Mouse (Mus musculus) kidney, embryonic 16.5 days (tissue): ENCODE results near the gene Cnnm2. TPM values are rescaled to one million over a fixed set of nuclear protein-coding genes. Genes with fewer than 3 reads are reported as not detected.
A peak's percentile ranks its signal among the peaks of the same experiment; 100 is the strongest.

Experiments used
- ATAC-seq: fragments of 200-750 bp; cut with Nextera tagmentation; 2 replicates; pipeline ENCODE4 v1.8.0; 2017; ENCODE audit warnings: moderate TSS enrichment; ENCODE audit not compliant: low FRiP score, low TSS enrichment
- H3K27ac ChIP-seq: fragments of 300-500 bp; sonication (generic); 2 replicates; pipeline ENCODE4 v1.5.1; 2014; ENCODE audit warnings: low read length
- H3K27me3 ChIP-seq: fragments of 300-500 bp; sonication (generic); 2 replicates; pipeline ENCODE4 v1.6.1; 2014; ENCODE audit warnings: low read length, control low read depth, mixed read lengths; ENCODE audit not compliant: insufficient read depth
- H3K36me3 ChIP-seq: fragments of 300-500 bp; sonication (generic); 2 replicates; pipeline ENCODE4 v1.6.1; 2014; ENCODE audit warnings: low read length, control low read depth, mixed read lengths; ENCODE audit not compliant: insufficient read depth
- H3K4me1 ChIP-seq: fragments of 300-500 bp; sonication (generic); 2 replicates; pipeline ENCODE4 v1.6.1; 2014; ENCODE audit warnings: low read length, control low read depth, mixed read lengths; ENCODE audit not compliant: insufficient read depth
- H3K4me2 ChIP-seq: fragments of 300-500 bp; sonication (generic); replicated peaks from 2 replicates; pipeline ENCODE4 v1.6.1; 2014; ENCODE audit warnings: low read depth, low read length
- H3K4me3 ChIP-seq: fragments of 300-500 bp; sonication (generic); 2 replicates; pipeline ENCODE4 v1.5.1; 2014; ENCODE audit warnings: mild to moderate bottlenecking, low read length
- H3K9ac ChIP-seq: fragments of 300-500 bp; sonication (generic); replicated peaks from 2 replicates; pipeline ENCODE4 v1.6.1; 2014; ENCODE audit warnings: low read length
- H3K9me3 ChIP-seq: fragments of 300-500 bp; sonication (generic); 2 replicates; pipeline ENCODE4 v1.6.1; 2016; ENCODE audit warnings: low read length, control low read depth
- WGBS: fragments of 180-500 bp; shearing (Covaris S2); extraction: QIAGEN DNeasy Blood & Tissue Kit; methylation state at CpG from one replicate; pipeline ENCODE4 v1.1.7; 2014; 5-methylcytosine and 5-hydroxymethylcytosine counted together
- polyA plus RNA-seq: library from polyadenylated mRNA; unstranded; fragments of >200 nt; fragmentation: Nextera tagmentation; extraction: Ambion mirVana; gene quantifications from 2 replicates; pipeline ENCODE4 v1.2.1, GENCODE M21; 2015

Gene Cnnm2
- polyA plus RNA-seq, 1 experiment from 2014 or later, result 7.3 TPM

DNA sequence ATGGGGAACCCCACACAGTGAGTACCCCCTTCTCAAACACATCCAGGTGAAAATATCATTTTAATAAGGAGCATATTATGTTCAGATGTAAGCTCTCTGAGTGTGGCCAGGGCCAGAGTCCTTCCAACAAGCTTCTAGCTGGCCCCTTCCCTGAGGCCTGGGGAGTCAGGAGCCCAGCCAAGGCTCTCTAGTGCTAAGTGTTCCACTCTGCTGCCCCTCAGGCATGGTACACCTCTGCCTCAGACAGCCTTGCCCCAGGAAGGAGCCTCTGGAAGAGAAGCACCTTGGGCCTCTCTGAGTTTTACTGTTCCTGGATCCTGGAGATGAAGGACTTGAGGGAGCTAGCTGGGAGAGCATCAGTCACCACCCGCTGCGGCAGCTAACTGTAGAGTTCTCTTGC lies 118.5 kb downstream of the Cnnm2 start:
- Histone ChIP-seq H3K27me3 (no peaks in the 10 kb centered on the region), H3K4me2 (no peak overlapping the region), H3K4me1 (0 out of 2 replicates have a peak, but pooled peaks cover 3% of the 10 kb centered on the region), H3K4me3 (no peak overlapping the region), H3K9me3 (no peaks in the 10 kb centered on the region), H3K9ac (no peak overlapping the region), H3K27ac (no peak overlapping the region), H3K36me3 (0 out of 2 replicates have a peak, but pooled peaks cover 2% of the 10 kb centered on the region)
- ATAC-seq, result peak; percentile 77
- 94% methylated on average over 2 of the region's 2 CpGs for WGBS

DNA sequence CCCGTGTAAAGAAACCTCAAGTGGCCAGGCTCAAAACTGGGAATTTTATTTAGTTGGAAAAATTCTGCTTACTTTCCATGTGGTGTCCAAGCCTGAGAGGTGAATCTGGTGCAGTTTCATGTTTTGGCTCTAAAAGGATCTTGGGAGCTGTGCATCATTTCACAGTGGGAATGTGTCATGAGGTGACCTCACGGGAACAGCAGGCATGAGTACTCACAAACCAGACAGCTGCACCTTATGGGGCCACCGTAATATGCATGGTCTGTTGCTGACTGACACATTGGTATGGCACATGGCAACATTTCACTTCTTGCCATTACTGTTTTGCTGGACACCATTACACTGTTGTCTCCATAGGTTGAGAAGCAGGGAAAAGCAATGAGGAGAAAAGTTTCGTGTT lies 124.0 kb downstream of the Cnnm2 start:
- ATAC-seq, result no peak
- H3K9ac ChIP-seq, result no peak overlapping the region
- peaks cover 37% of the 10 kb centered on the region for H3K36me3 ChIP-seq
- H3K4me1 ChIP-seq, result no peaks in the 10 kb centered on the region
- no peaks in the 10 kb centered on the region for H3K9me3 ChIP-seq
- no peak overlapping the region for H3K27ac ChIP-seq
- no peaks in the 10 kb centered on the region for H3K27me3 ChIP-seq
- H3K4me3 ChIP-seq, result no peak overlapping the region
- WGBS, result 86% methylated on average over 4 of the region's 4 CpGs
- no peak overlapping the region for H3K4me2 ChIP-seq

DNA sequence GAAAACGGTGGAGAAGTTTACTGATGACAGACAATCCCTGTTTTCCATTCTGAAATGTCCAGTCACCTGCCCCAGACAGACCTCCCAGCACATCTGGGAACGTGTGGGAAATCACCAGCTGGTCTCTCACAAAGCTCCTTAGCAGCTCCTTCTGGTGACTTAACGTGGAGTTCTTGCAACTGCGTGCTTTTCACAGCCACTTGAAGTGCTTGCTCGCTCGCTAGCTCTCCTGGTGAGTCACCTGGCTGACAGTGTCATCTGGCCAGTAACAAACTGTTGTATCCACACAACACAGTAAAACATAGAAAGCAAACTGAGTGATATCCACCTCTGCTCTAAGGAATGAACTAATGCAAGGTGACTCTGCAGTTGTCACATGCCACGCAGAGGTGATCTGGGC lies 125.4 kb downstream of the Cnnm2 start:
- Histone ChIP-seq H3K27ac (no peak overlapping the region), H3K4me1 (no peaks in the 10 kb centered on the region), H3K9me3 (no peaks in the 10 kb centered on the region), H3K4me2 (no peak overlapping the region), H3K4me3 (no peak overlapping the region), H3K27me3 (no peaks in the 10 kb centered on the region), H3K36me3 (peaks cover 50% of the 10 kb centered on the region), H3K9ac (no peak overlapping the region)
- 75% methylated on average over 7 of the region's 7 CpGs for WGBS
- no peak for ATAC-seq

DNA sequence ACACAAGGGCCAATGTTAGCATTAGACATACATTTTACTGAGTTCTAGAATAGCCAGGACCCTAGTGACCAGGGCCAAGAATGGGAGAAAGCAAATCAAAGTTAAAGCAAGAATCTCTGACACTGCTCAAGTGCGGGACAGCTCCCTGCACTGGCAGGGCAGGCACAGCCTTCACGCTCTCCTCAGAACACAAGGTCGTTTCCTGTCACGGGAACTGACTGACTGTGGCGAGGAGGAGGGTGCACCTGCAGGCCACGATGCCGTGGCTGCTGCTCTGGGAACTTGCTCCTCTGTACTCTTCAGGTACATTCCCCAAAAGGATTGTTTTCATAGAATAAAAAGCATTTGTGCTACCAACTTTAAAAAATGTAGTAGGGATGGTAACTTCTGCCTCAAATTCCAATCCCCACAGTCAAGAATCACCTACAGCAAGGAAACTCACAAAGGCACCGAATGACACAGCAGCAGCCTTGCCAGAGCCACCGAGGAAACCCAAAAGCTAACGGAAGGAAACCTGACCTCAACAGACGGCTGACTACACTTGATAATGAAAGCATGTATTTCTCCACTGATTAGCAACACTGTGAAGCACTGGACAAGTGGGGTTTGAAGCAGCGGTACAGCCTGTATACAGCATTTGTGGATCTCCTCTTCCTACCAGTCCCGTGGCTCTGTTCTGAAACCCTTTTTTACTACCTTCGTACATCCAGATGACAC lies 126.6 kb downstream of the Cnnm2 start:
- H3K4me1 ChIP-seq, result no peaks in the 10 kb centered on the region
- no peak overlapping the region for H3K9ac ChIP-seq
- no peaks in the 10 kb centered on the region for H3K9me3 ChIP-seq
- no peak overlapping the region for H3K27ac ChIP-seq
- 63% methylated on average over 14 of the region's 14 CpGs for WGBS
- H3K4me2 ChIP-seq, result no peak overlapping the region
- H3K4me3 ChIP-seq, result no peak overlapping the region
- H3K36me3 ChIP-seq, result peaks cover 56% of the 10 kb centered on the region
- ATAC-seq, result no peak
- H3K27me3 ChIP-seq, result no peaks in the 10 kb centered on the region

DNA sequence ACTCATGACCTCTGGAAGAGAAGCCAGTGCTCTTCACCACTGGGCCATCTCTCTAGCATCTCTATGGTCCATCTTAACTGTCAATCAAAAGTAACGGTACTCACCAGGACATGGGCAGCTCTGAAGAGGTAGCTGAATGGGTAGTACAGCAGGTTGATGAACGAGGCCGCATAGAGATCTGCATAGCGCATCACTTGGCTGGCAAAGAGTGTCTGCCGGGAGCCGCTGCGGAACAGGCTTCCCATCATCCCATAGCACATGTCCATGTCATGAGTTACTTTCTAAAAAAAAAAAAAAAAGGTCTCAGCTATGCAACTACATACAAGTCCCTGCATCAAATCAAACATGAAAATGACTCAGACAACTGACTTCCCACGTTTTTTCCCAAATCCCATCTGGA lies 128.3 kb downstream of the Cnnm2 start:
- H3K36me3 ChIP-seq, result peaks cover 57% of the 10 kb centered on the region
- H3K4me1 ChIP-seq, result no peaks in the 10 kb centered on the region
- H3K4me3 ChIP-seq, result no peak overlapping the region
- no peak overlapping the region for H3K9ac ChIP-seq
- no peaks in the 10 kb centered on the region for H3K9me3 ChIP-seq
- no peak for ATAC-seq
- no peaks in the 10 kb centered on the region for H3K27me3 ChIP-seq
- H3K4me2 ChIP-seq, result no peak overlapping the region
- H3K27ac ChIP-seq, result no peak overlapping the region
- whole genome bisulfite sequencing, result 90% methylated on average over 8 of the region's 8 CpGs

DNA sequence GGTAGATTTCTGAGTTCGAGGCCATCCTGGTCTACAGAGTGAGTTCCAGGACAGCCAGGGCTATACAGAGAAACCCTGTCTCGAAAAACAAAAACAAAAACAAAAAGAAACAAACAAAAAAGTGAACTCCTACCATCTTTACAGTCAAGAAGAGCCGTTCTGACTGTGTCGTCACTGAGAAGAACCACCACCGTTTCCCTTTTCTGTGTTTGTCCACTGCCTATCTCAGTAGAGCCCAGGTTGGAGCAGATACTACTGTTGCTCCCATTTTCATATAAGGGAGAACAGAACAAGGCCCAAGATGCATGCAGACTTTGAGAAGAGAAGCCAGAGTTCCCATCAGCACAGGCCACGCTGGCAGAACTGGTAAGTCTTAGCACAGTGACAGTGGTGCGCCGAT lies 129.3 kb downstream of the Cnnm2 start:
- no peak for ATAC-seq
- no peak overlapping the region for H3K4me2 ChIP-seq
- H3K4me1 ChIP-seq, result no peaks in the 10 kb centered on the region
- H3K27me3 ChIP-seq, result no peaks in the 10 kb centered on the region
- H3K9me3 ChIP-seq, result no peaks in the 10 kb centered on the region
- WGBS, result 94% methylated on average over 8 of the region's 8 CpGs
- H3K4me3 ChIP-seq, result no peak overlapping the region
- H3K27ac ChIP-seq, result no peak overlapping the region
- H3K9ac ChIP-seq, result no peak overlapping the region
- peaks cover 55% of the 10 kb centered on the region for H3K36me3 ChIP-seq

DNA sequence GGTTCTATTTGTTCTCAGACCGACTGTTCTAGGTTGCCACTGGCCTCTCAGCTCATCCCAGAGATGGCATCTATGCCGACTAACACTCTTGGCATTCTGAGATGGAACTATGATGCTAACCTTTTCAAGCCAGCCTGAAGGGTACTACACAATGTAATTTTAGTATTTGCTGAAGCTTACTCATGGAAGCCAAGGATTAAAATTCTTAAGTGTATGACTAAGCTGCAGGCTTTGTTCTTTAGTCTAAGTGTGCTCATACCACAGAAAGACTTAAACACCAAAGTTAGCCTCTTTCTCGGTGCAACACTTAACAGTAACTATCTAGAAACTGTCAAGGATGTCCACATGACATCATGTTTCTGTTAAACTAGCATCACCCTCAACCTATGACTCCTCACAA lies 131.5 kb downstream of the Cnnm2 start:
- no peaks in the 10 kb centered on the region for H3K27me3 ChIP-seq
- H3K36me3 ChIP-seq, result peaks cover 56% of the 10 kb centered on the region
- WGBS, result 89% methylated on average over 3 of the region's 3 CpGs
- no peak overlapping the region for H3K27ac ChIP-seq
- no peak for ATAC-seq
- no peak overlapping the region for H3K4me2 ChIP-seq
- no peak overlapping the region for H3K4me3 ChIP-seq
- H3K9me3 ChIP-seq, result peaks cover 6% of the 10 kb centered on the region
- H3K4me1 ChIP-seq, result no peaks in the 10 kb centered on the region
- H3K9ac ChIP-seq, result no peak overlapping the region

DNA sequence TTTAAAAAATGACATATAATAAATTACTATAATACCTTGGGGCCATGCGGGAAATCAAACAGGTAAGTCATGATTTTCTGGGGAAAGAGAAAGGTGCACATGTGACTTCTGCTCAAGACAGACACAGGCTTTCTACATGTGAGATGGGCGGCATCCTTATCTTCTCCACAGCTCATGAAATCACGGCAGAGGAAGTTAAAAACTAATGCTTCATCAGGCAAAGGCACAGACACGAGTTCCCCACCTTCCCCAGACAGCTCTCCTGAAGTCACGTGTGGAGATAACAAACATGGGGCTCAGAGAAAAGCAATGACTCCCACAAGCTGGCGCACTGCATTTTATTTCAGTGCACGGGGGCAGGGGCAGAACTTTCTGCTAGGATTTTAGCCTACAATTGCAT lies 132.1 kb downstream of the Cnnm2 start:
- WGBS, result 87% methylated on average over 7 of the region's 7 CpGs
- Histone ChIP-seq H3K4me3 (no peak overlapping the region), H3K4me1 (no peaks in the 10 kb centered on the region), H3K27ac (no peak overlapping the region), H3K9ac (no peak overlapping the region), H3K4me2 (no peak overlapping the region), H3K27me3 (no peaks in the 10 kb centered on the region), H3K36me3 (peaks cover 58% of the 10 kb centered on the region), H3K9me3 (peaks cover 6% of the 10 kb centered on the region)
- ATAC-seq, result no peak

DNA sequence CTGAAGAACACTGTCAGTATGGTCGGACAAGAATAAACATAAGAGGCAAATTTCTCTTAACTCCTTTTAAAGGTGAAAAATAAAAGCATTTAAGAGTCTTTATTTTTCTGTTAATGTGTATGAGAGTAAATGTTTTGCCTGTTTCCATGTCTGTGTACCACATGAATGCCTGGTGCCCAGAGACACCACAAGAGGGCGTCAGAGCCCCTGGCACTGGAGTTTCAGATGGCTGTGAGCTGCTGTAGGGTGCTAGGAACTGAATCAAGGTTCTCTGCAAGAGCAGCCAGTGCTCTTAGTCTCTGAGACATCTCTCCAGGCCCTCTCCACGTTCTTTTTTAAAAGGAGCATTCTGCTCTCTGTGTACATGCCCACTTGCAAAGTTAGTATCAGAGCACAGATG lies 135.7 kb downstream of the Cnnm2 start:
- no peak overlapping the region for H3K4me3 ChIP-seq
- no peak overlapping the region for H3K4me2 ChIP-seq
- WGBS, result 85% methylated on average over 3 of the region's 3 CpGs
- ATAC-seq, result no peak
- peaks cover 27% of the 10 kb centered on the region for H3K36me3 ChIP-seq
- H3K27me3 ChIP-seq, result no peaks in the 10 kb centered on the region
- H3K4me1 ChIP-seq, result no peaks in the 10 kb centered on the region
- peaks cover 6% of the 10 kb centered on the region for H3K9me3 ChIP-seq
- no peak overlapping the region for H3K27ac ChIP-seq
- H3K9ac ChIP-seq, result no peak overlapping the region

DNA sequence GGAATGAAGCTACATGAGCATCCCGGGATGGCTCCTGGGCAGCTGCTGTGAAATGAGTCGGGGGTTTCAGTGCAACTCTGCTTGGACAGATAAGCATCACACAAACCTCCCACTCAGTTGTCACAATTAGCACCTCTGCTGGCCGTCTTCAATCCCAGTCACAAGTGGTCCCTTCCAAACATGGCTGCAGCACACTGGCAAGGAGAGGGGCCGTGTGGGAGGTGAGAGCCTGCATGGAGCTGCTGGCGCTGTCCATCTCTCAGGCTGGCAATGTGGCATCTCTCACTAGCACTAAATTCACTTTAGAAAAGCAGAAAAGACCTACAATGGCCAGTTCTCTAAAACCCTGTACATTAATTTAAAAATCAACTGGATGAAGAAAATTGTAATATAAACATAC lies 136.8 kb downstream of the Cnnm2 start:
- H3K27ac ChIP-seq, result no peak overlapping the region
- H3K36me3 ChIP-seq, result peaks cover 26% of the 10 kb centered on the region
- no peaks in the 10 kb centered on the region for H3K4me1 ChIP-seq
- no peaks in the 10 kb centered on the region for H3K27me3 ChIP-seq
- no peak overlapping the region for H3K4me2 ChIP-seq
- H3K4me3 ChIP-seq, result no peak overlapping the region
- H3K9ac ChIP-seq, result no peak overlapping the region
- ATAC-seq, result no peak
- 66% methylated on average over 5 of the region's 5 CpGs for WGBS
- peaks cover 6% of the 10 kb centered on the region for H3K9me3 ChIP-seq
